Comparison of ENCODE assay signal across 21 mouse cellular contexts in genomic region chr15:85161416-85161815, GRCm38 (mm10). TPM values are rescaled to one million over a fixed set of nuclear protein-coding genes. Genes with fewer than 3 reads are reported as not detected.
DNase-seq lines count a peak whose midpoint lies in the region; ATAC-seq and TF ChIP-seq lines count a peak whose summit lies in the region.
"Had no signal": no experiment of that assay in that cellular context is flagged by ENCODE, and none has a peak within 500 bp of the region (broad histone marks: within the 10 kb centered on the region; RNA-seq: fewer than 3 reads in every experiment).

No protein-coding gene starts in this region.

- H3K27me3 ChIP-seq in intestine, postnatal 0 days (replicated peaks; ENCODE audit: control insufficient read depth, insufficient read depth, low read length), result no peaks in the 10 kb centered on the region
- H3K27me3 ChIP-seq in stomach, postnatal 0 days (ENCODE audit: control insufficient read depth, insufficient read depth, low read length), result no peaks in the 10 kb centered on the region
- H3K27me3 ChIP-seq: embryonic facial prominence, embryonic 15.5 days; forebrain, embryonic 12.5 days; Patski had no signal

- H3K4me3 ChIP-seq in intestine, postnatal 0 days (ENCODE audit: low read depth, low read length), result no peak overlapping the region
- H3K4me3 ChIP-seq in stomach, postnatal 0 days (ENCODE audit: low read depth, low read length), result no peak overlapping the region
- H3K4me3 ChIP-seq: embryonic facial prominence, embryonic 15.5 days; forebrain, embryonic 12.5 days; heart, adult 2 months; heart, embryonic 12.5 days; hindbrain, embryonic 10.5 days had no signal

- no peak overlapping the region for H3K9ac ChIP-seq in intestine, postnatal 0 days (ENCODE audit: low read depth, low read length)
- H3K9ac ChIP-seq in stomach, postnatal 0 days (ENCODE audit: low read length), result no peak overlapping the region
- H3K9ac ChIP-seq: embryonic facial prominence, embryonic 15.5 days; forebrain, embryonic 12.5 days; forebrain, postnatal 0 days; heart, embryonic 12.5 days; hindbrain, embryonic 14.5 days had no signal

- H3K4me2 ChIP-seq in intestine, postnatal 0 days (replicated peaks; ENCODE audit: low read depth), result no peak overlapping the region
- H3K4me2 ChIP-seq in stomach, postnatal 0 days (replicated peaks; ENCODE audit: low read depth), result no peak overlapping the region
- H3K4me2 ChIP-seq: embryonic facial prominence, embryonic 15.5 days; forebrain, embryonic 12.5 days; heart, embryonic 12.5 days; hindbrain, embryonic 14.5 days had no signal

- peak; percentile 2 to 27 for DNase-seq in kidney, postnatal 36 days
- no peak for DNase-seq in kidney, postnatal 25 days
- no peak for DNase-seq in stomach, postnatal 0 days (ENCODE audit: low spot score)
- no peak for DNase-seq in ovary, adult 18-20 months (ENCODE audit: low spot score)
- DNase-seq in right cerebral cortex, postnatal 36 days (ENCODE audit: low spot score in 2 of 2), result no peak
- DNase-seq: adrenal gland, postnatal 14 days; cerebellum, adult 11-12 months; cerebellum, adult 9-10 months; cerebellum, postnatal 25 days; forebrain, postnatal 0 days; gastrocnemius, postnatal 14 days; heart, adult 2 months had no signal

- H3K36me3 ChIP-seq in intestine, postnatal 0 days (ENCODE audit: control insufficient read depth, insufficient read depth), result no peaks in the 10 kb centered on the region
- no peaks in the 10 kb centered on the region for H3K36me3 ChIP-seq in stomach, postnatal 0 days (ENCODE audit: control insufficient read depth, insufficient read depth, low read length)
- H3K36me3 ChIP-seq: embryonic facial prominence, embryonic 15.5 days; forebrain, embryonic 12.5 days; heart, embryonic 12.5 days; hindbrain, embryonic 10.5 days had no signal

- no peak for TF ChIP-seq EP300 in stomach, postnatal 0 days (optimal IDR thresholded peaks at IDR 0.05)

- ATAC-seq in intestine, postnatal 0 days, result peak; percentile 85
- peak; percentile 33; the same call in 1 of the 2 replicates for ATAC-seq in stomach, postnatal 0 days (ENCODE audit: low FRiP score, low TSS enrichment)
- ATAC-seq: activated CD4-positive, CD25-positive, alpha-beta regulatory T cell, adult 4 months; forebrain, postnatal 0 days; Patski had no signal

- no peak for TF ChIP-seq CTCF in intestine, postnatal 0 days (IDR thresholded peaks at IDR 0.05; ENCODE audit: low read depth)
- TF ChIP-seq CTCF in stomach, postnatal 0 days (IDR thresholded peaks at IDR 0.05; ENCODE audit: low read depth), result no peak

- no peaks in the 10 kb centered on the region for H3K9me3 ChIP-seq in intestine, postnatal 0 days (ENCODE audit: control insufficient read depth)
- no peaks in the 10 kb centered on the region for H3K9me3 ChIP-seq in stomach, postnatal 0 days (ENCODE audit: control insufficient read depth, low read length)
- H3K9me3 ChIP-seq: embryonic facial prominence, embryonic 15.5 days; forebrain, embryonic 12.5 days; hindbrain, embryonic 10.5 days had no signal

- 0 out of 2 replicates have a peak, but pooled peaks cover 2% of the 10 kb centered on the region for H3K4me1 ChIP-seq in intestine, postnatal 0 days (replicated peaks; ENCODE audit: control insufficient read depth, insufficient read depth, low read length)
- no peaks in the 10 kb centered on the region; the same call in 1 of the 2 replicates for H3K4me1 ChIP-seq in stomach, postnatal 0 days (replicated peaks; ENCODE audit: control insufficient read depth, insufficient read depth)

- H3K27ac ChIP-seq in intestine, postnatal 0 days (ENCODE audit: low read depth, low read length), result peak overlapping the region; percentile 63; the same call in 1 of the 2 replicates
- 0 out of 2 replicates have a peak overlapping the region, but pooled peaks have one; percentile 13 for H3K27ac ChIP-seq in stomach, postnatal 0 days (replicated peaks)
- H3K27ac ChIP-seq: forebrain, embryonic 12.5 days; hindbrain, embryonic 10.5 days; hindbrain, embryonic 14.5 days had no signal

RNA-seq across cellular contexts. Expression of gene Ribc2, which starts 29.5 kb away (rescaled TPM):
- polyA plus RNA-seq in intestine, postnatal 0 days (2015; fragmentation: Nextera tagmentation; extraction: Ambion mirVana), result 0.13 TPM in 1 of 2 replicates, not detected in the other
- 0.08 TPM in 1 of 2 replicates, not detected in the other for polyA plus RNA-seq in stomach, postnatal 0 days (2015; fragmentation: Nextera tagmentation; extraction: Ambion mirVana)
- polyA plus RNA-seq: activated CD4-positive, CD25-positive, alpha-beta regulatory T cell, adult 4 months; Patski had no signal

RNA-seq across cellular contexts. Expression of gene Smc1b, which starts 29.7 kb away (rescaled TPM):
- 0.07 and 0.18 TPM in 2 replicates for polyA plus RNA-seq in intestine, postnatal 0 days (2015; fragmentation: Nextera tagmentation; extraction: Ambion mirVana)
- 0.07 and 0.08 TPM in 2 replicates for polyA plus RNA-seq in stomach, postnatal 0 days (2015; fragmentation: Nextera tagmentation; extraction: Ambion mirVana)
- polyA plus RNA-seq: activated CD4-positive, CD25-positive, alpha-beta regulatory T cell, adult 4 months; gonadal fat pad, adult 2 months; heart, adult 2 months; hindbrain, embryonic 10.5 days had no signal

RNA-seq across cellular contexts. Expression of gene Fbln1, which starts 44.3 kb away (rescaled TPM):
- 90.5 and 97.9 TPM in 2 replicates for polyA plus RNA-seq in intestine, postnatal 0 days (2015; fragmentation: Nextera tagmentation; extraction: Ambion mirVana)
- polyA plus RNA-seq in stomach, postnatal 0 days (2015; fragmentation: Nextera tagmentation; extraction: Ambion mirVana), result 109 and 112 TPM in 2 replicates

Comparison
In these comparisons a context has a peak if more than half of its experiments do, and no peak if none do; other contexts are left out.
1. DNase-seq: peak in kidney, postnatal 36 days (2 of 2); none in kidney, postnatal 25 days (0 of 2), stomach, postnatal 0 days (single experiment), ovary, adult 18-20 months (single experiment) and right cerebral cortex, postnatal 36 days (0 of 2).